Mouse (Mus musculus): ENCODE measurements around the gene Uso1.

The Uso1 gene

DNA sequence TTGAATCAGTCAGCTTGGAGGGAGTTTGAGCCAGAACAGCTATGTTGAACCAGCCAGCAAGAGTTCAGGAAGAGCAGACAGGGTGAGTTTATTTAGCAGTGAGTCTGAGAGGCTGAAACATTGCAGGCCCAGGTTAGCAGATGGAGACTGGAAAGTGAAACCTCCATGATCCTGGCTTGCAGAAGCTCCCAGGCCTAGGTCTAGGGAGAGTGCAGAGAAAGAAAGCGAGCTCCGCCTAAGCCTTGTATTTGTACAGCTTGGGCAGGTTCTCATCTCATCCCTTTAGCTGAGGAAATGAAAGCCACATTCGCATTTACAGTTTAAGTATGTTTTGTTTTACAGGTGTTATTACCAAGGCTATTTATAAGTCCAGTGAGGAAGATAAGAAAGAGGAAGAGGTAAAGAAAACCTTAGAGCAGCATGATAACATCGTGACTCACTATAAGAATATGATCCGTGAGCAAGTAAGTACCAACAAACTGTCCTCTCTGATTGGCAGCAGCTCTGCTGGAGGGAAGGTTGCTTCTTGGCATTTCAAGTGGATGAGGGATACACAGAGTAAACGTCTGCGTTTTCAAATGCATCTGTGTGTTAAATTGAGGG, 51.2 kb downstream of the Uso1 start:
- DNase-seq (ENCODE audit: low spot score in 2 of 2), result no peak

- DNase-seq (ENCODE audit: low spot score in 2 of 2), result peak in 1 of 2 experiments; percentile 17
Measured at GRCm38 (mm10) chr5:92195716-92196115, 58.0 kb downstream of the Uso1 start.

DNA sequence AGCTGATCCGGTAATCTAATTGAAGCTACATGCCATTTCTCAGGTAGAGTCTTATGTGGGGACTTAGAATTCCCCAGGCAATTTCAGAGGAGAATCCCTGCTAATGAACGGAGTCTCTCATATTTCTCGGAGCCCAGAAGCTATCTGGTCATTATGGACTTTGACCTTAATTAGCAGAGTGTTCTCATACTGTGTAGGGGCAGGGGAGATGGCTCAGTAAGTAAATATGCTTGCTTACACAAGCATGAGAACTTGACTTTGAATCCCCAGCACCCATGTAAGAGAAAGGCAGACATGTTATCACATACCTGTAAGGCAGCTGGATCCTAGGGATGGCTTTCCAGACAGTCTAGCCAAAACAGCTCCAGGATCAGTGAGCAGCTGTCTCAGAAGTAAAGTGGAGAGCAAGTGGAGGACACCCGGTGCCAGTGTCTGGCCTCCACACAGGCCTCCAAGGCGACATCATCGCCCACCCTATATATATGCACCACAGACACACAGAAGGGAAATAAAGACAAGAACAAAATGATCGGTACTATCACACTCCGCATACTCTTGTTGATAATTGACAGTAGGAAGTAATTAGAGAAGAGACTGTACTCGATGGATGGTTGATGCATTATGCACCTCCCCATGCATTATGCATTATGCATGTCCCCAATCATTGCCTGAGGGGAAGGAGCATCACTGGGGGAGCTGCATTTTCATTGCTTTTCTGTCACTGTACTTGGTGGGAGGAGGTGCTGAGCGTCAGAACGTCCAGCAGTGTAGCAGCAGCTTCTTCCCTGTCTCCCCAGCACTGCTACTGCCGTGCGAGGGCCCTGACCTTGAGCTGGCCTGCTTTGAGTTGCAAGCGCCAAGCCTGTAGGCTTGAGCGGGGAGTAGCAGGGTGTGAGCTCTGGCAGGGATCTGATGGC, 59.4 kb downstream of the Uso1 start:
- no peak for DNase-seq (ENCODE audit: low spot score in 2 of 2)

DNA sequence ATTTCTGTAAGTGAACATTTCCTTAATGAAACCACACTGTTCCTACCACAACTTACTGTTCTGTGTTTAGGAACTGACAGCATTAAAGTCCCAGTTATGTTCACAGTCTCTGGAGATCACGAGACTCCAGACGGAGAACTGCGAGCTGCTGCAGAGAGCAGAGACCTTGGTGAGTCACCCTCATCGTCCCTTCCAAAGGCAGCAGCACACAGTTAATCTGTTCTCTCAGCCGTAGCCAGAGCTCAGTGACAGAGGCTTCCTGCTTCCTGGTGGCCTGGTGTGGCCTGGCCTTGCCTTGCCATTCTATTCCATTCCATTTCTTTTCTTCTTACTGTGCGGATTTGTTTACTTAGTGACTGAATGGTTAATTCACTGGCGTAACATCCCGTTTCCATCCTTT, 60.5 kb downstream of the Uso1 start:
- no peak for DNase-seq (ENCODE audit: low spot score in 2 of 2)

- DNase-seq (ENCODE audit: low spot score in 2 of 2), result no peak
Measured at GRCm38 (mm10) chr5:92204162-92205036, 66.7 kb downstream of the Uso1 start.

DNA sequence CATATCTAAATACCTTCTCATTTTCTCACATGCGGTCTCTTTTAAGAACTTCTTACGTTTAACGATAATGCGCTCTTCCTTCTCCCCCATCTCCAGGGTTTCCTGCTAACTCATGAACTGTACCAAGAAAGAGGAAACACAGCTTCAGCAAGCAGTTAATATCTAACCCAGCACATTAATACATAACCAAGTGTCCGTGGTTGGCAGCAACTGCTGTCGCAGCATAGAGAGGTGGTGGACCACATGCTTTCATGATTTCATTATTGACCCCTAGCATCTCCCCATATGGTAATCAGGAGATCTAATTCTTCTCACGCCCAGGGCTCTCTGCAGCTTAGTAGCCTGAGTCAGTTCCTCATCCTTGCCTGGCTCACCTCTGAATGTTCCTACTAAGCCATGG, 67.4 kb downstream of the Uso1 start:
- DNase-seq (ENCODE audit: low spot score in 2 of 2), result no peak

GRCm38 (mm10) chr5:92205706-92206105, 68.0 kb downstream of the Uso1 start:
- no peak for DNase-seq (ENCODE audit: low spot score in 2 of 2)

- no peak for DNase-seq (ENCODE audit: low spot score in 2 of 2)
Measured at GRCm38 (mm10) chr5:92206121-92206520, 68.4 kb downstream of the Uso1 start.

GRCm38 (mm10) chr5:92210205-92210604, 72.5 kb downstream of the Uso1 start:
- no peak for DNase-seq (ENCODE audit: low spot score in 2 of 2)

GRCm38 (mm10) chr5:92212231-92212630, 74.5 kb downstream of the Uso1 start:
- no peak for DNase-seq (ENCODE audit: low spot score in 2 of 2)

DNA sequence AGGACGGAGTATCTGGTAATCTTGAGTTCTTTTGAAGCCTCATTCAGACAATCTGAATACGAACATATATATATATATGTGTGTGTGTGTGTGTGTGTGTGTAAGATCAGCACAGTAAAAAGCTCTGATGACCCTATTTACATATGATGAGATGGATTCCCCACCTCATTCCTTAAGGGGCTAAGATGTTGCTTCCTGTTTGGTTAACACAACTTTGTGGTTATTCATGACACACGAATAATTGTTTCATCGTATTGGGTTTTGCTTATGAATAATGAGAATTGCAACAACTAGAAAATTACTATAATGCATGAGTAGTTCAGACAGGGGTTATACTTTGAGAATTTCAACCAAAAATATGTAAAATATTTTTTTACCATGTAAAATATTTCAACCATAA, 77.6 kb downstream of the Uso1 start, which contains the start of gene U90926:
TSS of gene U90926 (minus strand) at position 101 of the 400 bp plus-strand sequence.
- no peak for DNase-seq (ENCODE audit: low spot score in 2 of 2)

GRCm38 (mm10) chr5:92218915-92219793, 81.4 kb downstream of the Uso1 start:
- no peak for DNase-seq (ENCODE audit: low spot score in 2 of 2)

DNA sequence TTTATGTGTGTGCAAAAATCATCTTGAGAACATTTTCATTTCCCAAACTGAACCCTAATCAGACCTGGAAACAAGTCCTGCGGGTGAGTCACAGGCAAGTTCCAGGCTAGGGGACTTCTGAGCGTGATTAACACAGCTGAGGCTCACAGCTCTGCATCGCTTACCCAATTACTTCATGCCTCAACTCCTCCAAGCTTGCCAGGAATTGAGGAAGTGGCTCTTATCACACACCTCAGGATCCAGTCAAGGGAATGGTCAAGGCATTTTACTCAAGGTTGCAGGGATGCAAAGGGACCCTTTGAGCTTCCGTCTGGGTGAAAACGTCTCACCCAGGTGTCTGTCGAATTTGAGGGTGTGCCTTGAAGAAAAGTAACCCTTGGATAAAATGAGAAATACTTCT, 82.1 kb downstream of the Uso1 start:
- DNase-seq (ENCODE audit: low spot score in 2 of 2), result no peak

- no peak for DNase-seq (ENCODE audit: low spot score in 2 of 2)
Measured at GRCm38 (mm10) chr5:92220287-92220902, 82.7 kb downstream of the Uso1 start.

- DNase-seq (ENCODE audit: low spot score in 2 of 2), result no peak
Measured at GRCm38 (mm10) chr5:92227782-92228181, 90.0 kb downstream of the Uso1 start.

DNA sequence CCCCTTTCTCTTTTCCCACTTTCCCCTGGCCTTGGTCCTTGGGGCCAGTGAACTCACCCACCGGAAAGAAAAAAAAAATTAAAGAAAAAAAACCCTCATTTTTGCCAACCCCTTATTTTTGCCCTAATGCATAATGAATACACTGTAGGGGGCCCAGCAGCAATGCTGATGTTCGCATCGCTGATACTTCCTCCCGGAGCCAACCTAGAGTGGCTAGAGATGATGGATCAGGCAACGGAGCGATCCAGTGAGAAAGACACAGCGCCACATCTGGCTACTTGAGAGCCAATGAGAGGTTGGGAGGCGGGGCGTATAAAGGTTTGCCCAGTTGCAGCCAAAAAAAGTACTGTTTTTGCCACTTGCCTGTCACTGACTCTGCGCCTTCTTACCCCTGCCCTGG, 91.0 kb downstream of the Uso1 start:
- no peak for DNase-seq (ENCODE audit: low spot score in 2 of 2)

- no peak for DNase-seq (ENCODE audit: low spot score in 2 of 2)
Measured at GRCm38 (mm10) chr5:92229514-92229913, 91.8 kb downstream of the Uso1 start.

- DNase-seq (ENCODE audit: low spot score in 2 of 2), result no peak
Measured at GRCm38 (mm10) chr5:92230306-92230705, 92.6 kb downstream of the Uso1 start.

GRCm38 (mm10) chr5:92231836-92232235, 94.1 kb downstream of the Uso1 start:
- no peak for DNase-seq (ENCODE audit: low spot score in 2 of 2)

DNA sequence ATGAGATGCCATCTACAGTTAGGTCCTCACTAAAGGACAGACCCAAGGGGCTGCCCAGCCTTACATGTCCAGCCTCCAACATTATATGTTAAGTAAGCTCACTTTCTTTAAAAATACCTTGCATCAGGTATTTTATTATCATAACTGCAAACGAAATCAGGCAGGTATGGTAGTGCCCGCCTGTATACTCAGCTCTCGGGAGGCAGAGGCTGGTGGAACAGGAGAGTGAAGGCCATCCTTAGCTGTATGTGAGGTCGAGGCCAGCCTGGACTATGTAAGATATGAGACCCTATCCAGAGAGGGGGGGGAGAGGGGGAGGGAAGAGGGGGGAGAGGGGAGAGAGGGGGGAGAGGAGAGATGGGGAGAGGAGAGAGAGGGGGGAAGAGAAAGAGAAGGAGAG, 95.6 kb downstream of the Uso1 start:
- no peak for DNase-seq (ENCODE audit: low spot score in 2 of 2)

Data from left cerebral cortex, adult 9 months (tissue).